Mouse (Mus musculus): ENCODE results near the gene Rpl18.
A peak's percentile ranks its signal among the peaks of the same experiment; 100 is the strongest.

Gene Rpl18

DNA sequence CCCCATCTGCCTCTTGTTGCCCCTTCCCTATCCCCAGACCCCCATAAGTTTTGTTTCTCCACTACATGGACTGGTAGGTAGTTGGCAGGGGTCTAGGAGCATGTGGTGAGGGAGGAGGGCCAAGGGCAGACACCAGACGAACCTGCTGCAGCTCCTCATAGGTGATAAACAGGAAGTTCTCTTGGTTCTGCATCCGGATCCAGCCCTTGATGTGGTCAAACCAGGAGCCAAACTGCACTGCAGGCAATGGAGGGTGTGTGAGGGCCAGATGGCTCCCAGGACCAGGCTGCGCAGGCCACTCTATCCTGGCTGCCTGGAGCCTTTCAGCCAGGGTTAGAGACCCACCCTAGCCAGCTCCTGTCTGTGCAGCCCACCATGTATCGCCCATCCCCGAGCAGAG, 18.2 kb downstream of the Rpl18 start:
- no peak for DNase-seq (ENCODE audit: low spot score)

DNA sequence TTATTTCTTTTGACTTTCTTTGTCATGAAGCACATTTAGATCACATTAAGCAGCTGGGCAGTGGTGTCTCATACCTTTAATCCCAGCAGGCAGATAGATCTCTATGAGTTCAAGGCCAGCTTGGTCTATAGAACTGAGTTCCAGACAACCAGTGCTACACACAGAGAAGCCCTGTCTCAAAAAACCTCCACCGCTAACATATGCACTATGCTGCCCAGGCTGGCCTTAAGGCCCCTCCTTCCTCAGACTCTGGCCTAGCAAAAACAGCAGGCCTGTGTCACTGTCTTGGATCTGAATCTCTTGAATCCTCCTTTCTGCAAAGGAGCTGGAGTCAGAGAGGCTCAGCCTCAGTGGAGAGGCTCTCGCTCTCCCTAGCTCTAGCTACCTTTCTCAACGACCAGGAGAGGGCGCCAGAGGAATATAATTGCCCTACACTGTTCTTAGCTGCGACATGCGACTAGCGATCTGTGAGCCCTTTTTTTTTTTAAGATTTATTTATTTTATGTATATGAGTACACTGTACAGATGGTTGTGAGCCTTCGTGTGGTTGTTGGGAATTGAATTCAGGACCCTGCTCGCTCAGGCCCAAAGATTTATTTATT, 24.0 kb downstream of the Rpl18 start:
- DNase-seq (ENCODE audit: low spot score) = peak; percentile 87

DNA sequence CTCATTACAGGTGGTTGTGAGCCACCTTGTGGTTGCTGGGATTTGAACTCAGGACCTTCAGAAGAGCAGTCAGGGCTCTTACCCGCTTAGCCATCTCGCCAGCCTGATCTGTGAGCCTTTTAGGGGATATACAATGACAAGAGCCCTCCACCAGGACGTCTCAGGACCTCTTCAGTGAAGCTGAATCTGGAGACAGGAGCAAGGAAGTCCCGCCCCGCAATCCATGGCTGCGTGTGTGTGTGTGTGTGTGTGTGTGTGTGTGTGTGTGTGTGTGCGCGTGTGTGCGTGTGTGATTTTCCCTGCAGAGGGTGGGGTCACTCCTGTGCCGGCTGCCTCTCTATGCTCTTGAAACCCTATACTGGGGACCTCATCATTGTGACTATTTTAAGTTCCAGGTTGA, 24.6 kb downstream of the Rpl18 start:
- no peak for DNase-seq (ENCODE audit: low spot score)

DNA sequence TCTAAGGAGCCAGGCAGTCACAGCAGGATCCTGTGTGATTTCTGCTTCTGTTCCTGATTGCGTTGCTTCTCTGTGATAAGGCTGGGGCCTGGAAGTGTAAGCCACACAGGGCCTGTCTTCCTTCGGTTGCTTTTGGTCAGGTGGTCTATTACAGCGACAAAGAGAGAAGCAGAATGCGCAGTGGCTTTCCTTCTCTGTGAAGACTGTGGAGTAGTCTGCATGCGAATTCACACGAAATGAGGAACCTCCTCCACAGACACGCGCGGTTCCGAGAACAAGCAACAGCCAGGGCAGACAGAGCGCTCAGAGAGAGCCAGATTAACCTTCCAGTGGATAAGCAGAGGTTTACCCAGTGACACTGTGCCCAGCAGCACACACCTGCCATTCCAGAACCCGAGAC, 26.1 kb downstream of the Rpl18 start:
- DNase-seq (ENCODE audit: low spot score) = no peak

DNA sequence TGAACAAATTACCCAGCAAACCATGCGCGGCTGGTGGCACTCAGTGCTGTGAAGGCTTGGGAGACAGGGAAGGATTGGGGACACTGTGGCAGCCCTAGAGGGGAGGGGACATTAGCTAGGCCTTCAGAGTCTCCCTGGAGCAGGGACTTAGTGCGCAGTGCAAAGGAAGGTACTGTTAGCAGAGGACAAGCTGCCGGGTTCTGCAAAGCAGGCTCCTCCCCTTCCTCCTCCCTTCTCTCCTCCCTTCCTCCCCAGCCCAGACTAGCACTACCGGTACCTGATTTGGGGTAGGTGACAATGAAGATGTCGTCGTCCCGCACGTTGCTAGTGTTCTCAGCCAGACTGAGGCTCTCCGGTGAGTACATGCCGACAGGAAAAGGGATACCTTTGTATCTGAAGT, 26.5 kb downstream of the Rpl18 start:
- DNase-seq (ENCODE audit: low spot score) = no peak

DNA sequence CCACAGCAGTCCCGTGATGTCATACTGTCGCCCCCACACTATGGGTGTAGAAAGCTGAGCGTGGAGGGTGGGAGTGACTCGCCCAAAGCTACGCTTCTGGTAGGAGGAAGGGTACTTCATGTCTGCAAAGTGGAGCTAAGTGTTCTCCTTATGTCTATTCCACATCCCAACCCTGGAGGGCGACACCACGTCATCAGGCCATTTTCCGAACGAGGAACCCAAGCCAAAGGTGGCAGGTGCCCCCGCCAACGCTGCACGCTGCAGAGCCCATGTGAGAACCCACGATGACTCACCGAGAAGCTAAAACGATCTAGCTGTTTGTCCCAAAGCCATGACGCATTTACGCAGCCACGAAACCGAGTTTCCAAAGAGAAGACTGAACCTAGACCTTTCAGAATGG, 27.1 kb downstream of the Rpl18 start:
- no peak for DNase-seq (ENCODE audit: low spot score)

DNA sequence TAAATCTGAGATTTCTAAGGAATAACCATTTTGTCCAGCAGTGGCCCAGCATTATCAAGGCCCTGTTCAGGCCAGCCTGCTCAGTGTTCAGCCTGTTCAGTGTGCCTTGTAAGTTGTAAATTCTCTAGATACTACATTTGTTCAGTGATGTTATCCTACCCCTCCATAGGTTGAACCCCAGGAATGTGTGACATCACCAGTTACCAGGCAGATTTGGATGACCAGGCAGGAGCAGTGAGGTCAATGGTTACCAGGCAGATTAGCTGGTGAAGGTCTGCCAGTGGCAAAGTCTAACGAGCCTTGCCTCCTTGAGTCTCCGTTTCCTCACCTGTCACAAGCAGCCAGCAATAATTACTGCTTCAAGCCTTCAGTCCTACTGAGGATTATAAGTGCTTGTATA, 29.1 kb downstream of the Rpl18 start:
- peak; percentile 88 for DNase-seq (ENCODE audit: low spot score)

DNA sequence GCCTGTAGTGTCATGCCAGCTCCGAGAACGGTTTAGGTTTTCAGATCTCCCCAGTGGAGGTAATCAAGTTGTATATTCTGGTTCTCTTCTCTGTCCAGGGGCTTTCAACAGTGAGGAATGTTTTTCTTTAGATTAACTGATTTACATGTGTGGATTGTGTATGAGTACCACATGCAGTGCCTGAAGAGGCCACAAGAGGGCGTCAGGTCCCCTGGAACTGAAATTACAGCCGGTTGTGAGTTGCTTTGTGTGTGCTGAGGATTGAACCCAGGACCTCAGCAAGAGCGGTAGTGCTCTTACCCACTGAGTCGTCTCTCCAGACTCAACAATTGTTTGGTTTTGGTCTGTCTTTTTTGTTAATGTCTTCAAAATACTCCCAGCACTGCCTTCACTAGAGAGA, 31.3 kb downstream of the Rpl18 start:
- DNase-seq (ENCODE audit: low spot score) = no peak

DNA sequence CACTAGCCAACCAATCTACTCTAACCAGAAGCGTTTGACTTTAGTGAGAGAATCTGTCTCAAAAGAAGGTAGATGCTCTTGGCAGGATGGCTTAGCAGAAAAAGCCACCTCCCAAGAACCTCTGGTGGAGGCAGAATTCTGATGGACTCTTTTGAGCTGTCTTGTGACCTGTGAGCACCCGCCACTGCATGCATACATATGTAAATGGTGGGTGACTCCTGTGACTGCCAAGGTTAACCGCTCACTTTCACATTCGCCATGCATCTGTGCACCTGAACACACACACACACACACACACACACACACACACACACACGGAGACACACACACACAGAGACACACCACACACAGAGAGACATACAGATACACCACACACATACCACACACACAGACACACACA, 32.2 kb downstream of the Rpl18 start:
- DNase-seq (ENCODE audit: low spot score) = no peak

DNA sequence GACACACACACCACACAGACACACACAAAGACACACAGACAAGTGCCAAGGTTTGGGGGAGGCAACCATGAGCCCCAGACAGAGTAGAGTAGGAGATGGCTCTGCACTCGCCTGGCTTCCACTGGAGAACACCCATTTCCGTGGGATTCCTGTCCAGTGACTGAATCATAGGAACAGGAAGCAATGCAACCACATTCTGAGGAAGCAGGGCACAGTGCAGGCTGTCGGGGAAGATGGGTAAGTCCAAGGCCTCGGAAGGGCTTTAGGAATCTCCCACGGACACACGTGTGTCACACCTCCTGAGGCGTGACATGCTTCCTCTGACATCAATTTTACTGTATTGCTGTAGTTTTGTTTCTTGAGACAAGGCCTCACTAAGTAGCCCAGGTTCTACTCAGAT, 32.9 kb downstream of the Rpl18 start:
- DNase-seq (ENCODE audit: low spot score) = no peak

DNA sequence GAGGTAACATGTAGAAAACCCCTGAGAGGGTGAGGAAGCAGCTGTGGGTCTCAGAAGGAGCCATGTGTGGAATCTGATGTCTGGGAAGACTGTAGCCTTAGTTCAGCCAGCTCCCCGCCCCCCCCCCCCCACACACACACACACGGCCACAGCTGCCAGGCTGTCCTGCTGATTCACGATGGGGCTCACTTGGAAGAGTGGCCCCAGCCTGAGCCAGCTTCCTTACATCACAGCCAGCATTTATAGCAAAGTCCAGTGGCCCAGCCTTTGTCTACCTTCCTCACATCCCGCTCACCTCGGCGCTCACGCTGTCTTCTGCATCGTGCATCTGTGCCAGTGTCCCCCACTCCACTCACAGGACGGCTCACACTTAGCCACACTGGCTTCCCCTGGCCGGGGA, 34.1 kb downstream of the Rpl18 start:
- DNase-seq (ENCODE audit: low spot score) = no peak

DNA sequence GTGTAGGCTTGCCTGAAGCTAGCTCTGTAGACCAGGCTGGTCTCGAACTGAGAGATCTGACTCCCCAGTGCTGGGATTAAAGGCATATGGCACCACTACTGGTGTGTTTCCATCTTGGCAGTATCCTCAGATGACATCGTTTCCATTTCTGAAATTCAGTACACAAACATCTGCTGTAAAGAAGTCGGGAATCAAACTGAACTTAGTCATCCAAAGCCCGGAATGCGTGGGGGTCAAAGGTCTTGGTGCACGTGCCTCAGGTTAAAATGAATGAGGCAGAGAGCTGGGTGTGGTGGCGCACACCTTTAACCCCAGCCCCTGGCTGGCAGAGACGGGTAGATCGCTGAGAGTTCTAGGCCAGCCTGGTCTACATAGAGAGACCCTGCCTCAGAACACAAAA, 34.9 kb downstream of the Rpl18 start:
- DNase-seq (ENCODE audit: low spot score) = no peak

DNA sequence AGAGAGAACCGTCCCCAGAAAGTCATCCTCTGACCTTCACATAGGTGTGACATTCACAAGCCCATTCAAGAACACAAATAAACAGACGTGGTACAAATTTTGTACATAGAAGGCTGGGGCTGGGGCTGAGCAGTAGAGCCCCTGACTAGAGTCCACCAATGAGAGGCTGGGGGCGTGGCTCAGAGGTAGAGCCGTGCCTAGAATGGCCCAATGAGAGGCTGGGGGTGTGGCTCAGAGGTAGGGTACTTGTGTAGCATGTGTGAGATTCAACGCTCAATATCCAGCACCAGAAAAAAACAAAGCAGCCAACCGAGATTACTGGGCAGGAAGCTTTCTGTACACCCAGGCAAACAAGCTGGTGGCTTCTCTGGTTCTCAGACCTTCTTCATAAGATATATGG, 40.4 kb downstream of the Rpl18 start:
- DNase-seq (ENCODE audit: low spot score) = no peak

DNA sequence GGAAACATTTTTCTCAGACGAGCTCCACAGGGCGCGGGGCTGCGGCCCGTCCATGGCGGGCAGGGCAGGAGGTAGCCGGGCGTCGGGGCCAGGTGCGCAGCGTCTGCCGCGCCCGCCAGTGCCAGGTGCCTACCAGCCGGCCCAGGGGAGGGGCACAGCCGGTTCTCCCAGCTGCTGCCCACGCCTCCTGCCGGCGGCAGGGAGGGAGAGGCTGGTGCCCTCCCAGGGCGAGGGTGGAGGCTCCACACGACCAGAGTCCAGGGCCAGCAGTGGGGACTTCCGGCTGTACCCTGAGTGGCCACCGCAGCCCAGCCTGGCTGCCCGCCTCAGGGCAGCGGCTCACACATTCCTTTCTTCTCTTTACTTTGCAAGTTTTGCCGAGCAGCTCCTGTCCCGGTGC, 44.1 kb downstream of the Rpl18 start:
- DNase-seq (ENCODE audit: low spot score) = peak; percentile 69

DNA sequence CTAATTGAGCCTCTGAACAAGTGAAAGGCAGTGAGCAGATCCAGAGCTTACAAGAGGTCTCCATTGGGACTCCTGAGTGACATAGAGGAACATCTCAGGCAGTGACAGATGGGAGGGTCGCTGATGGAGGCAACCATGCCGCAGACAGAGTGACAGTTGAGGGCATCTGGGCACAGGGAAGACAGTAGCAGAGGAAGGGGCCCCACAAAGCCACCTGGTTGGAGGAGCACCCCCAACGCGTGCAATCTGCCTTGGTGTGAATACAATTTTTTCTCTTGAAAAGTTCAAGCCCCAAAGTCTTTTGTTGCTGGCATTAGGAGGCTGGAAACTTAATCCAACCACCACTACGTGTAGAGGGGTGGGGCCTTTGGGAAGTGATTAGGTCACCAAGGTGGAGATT, 44.9 kb downstream of the Rpl18 start:
- no peak for DNase-seq (ENCODE audit: low spot score)

DNA sequence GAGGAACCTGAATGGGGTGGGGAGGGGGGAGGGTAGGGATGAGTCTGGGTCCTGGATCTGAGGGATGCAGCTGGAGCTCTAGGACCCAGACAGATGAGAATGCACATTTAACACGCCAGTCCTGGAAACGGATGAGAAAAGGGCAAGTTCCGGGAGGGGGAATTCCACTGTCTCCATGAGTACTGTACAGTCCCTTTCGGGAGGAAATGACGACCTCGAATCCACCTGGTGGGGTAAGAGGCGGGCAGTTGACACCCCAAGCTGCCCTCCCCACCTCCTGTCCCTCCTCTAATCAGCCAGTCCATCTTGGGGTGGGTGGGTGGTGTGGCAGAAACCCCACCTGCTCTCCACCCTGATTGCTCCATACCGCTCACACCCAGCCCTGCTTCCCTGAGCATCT, 50.7 kb downstream of the Rpl18 start:
- DNase-seq (ENCODE audit: low spot score) = no peak

DNA sequence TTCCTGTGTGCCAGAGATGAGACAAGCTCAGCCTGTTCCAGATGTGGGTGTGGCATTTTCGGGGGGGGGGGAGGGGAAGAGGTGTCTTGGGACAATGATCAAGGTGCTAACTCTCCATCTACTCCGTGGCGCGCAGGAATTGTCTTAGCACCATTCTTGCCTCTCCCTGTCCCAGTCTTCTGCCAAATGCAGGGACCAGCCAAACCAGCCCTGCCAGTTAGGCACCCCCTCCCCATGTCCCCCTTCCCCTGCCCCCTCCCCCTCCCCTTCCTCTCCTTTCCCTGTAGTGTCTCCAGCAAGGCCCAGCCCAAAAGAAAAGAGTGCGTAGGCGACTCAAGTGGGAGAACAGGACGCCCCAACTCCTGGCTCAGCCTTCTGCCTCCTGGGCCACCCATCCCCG, 51.5 kb downstream of the Rpl18 start:
- DNase-seq (ENCODE audit: low spot score) = peak; percentile 17

DNA sequence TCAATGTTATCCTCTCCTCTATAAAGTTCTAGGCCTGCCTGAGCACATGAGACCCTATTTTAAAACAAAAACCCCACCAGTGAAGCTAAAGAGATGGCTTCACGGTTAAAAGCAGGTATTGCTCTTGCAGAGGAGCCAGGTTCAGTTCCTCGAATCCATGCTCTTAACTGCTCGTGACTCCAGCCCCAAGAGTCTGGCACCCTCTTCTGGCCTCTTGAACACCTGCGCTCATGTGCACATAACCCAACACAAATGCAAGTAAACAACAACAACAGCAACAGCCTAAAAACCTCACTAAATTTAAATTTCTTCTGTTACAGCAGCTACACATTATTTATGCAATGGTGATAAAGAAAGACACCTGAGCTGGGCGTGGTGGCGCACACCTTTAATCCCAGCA, 52.2 kb downstream of the Rpl18 start:
- DNase-seq (ENCODE audit: low spot score) = no peak

Measured in urinary bladder, postnatal 14 days (tissue).